Mouse (Mus musculus): ENCODE data around the gene Trmt112. TPM values are rescaled to one million over a fixed set of nuclear protein-coding genes. Genes with fewer than 3 reads are reported as not detected.

Gene Trmt112
- polyA plus RNA-seq, 1 experiment from 2014 or later, result 111 TPM

GRCm38 (mm10) chr19:6940396-6941351 lies 31.2 kb downstream of the Trmt112 start:
- Histone ChIP-seq H3K36me3 (ENCODE audit: control insufficient read depth, insufficient read depth, low read length) (no peaks in the 10 kb centered on the region), H3K9ac (ENCODE audit: low read length) (peak overlapping the region; percentile 93), H3K4me1 (ENCODE audit: control insufficient read depth, insufficient read depth, low read length) (peaks cover 21% of the 10 kb centered on the region), H3K27me3 (ENCODE audit: control insufficient read depth, insufficient read depth, low read length) (peaks cover 6% of the 10 kb centered on the region; the same call in 1 of the 2 replicates), H3K27ac (ENCODE audit: low read length) (peak overlapping the region; percentile 71), H3K4me3 (replicated peaks; ENCODE audit: low read length) (peak overlapping the region; percentile 76), H3K9me3 (replicated peaks; ENCODE audit: control insufficient read depth, low read length) (no peaks in the 10 kb centered on the region), H3K4me2 (ENCODE audit: low read depth, low read length) (peak overlapping the region; percentile 98)
- 17% methylated on average over 29 of the region's 29 CpGs for WGBS
- ATAC-seq (ENCODE audit: insufficient read depth, low FRiP score), result peak; percentile 0; the same call in 1 of the 2 replicates

DNA sequence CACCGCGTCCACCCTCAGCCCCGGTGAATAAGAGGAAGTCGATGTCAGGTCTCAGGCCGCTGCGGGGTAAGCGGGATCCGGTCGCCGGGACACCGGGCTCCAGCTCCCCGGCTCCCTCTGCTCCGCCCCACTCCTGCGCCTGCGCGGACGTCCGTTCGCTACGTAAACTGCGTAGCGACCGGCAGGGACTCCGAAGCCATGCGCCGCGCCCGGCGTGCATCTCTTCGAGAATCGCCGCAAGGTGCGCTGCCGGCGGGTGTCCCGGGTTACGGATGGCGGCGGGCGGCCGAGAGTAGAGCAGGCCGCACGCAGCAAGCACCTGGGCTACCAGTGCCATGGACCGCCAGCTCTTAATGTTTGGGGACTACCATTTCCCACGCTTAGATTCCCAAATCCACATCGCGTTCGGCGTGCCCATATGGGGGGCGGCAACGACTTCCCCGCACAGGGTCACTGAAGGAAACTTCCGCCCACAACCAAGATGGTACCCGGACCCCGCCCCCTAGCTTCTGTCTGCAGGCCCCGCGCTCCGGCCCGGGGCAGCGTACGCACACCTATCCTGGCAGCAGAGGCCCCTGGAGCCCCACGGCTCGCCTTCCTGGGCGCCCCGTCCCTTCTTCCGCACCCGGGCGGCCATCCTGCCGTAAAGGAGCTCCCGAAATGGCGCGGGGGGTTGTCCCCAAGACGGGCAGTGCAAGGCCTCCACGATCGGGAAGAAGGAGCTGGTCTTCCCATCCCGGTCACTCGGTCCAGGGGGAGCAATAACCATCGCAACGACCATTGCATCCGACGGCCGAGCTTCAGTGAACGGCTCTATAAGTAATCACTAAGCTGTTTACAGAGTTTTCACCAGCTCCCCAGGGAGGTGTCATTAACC lies 32.1 kb downstream of the Trmt112 start, which contains the start of gene Bad:
Gene Bad (plus strand): TSS at position 490 of the 877 bp plus-strand sequence.
- Histone ChIP-seq H3K4me1 (ENCODE audit: control insufficient read depth, insufficient read depth, low read length) (peaks cover 21% of the 10 kb centered on the region), H3K27ac (ENCODE audit: low read length) (peak within 1 kb of the TSS; percentile 97), H3K36me3 (ENCODE audit: control insufficient read depth, insufficient read depth, low read length) (no peaks in the 10 kb centered on the region), H3K4me3 (replicated peaks; ENCODE audit: low read length) (peak within 1 kb of the TSS; percentile 76), H3K9me3 (replicated peaks; ENCODE audit: control insufficient read depth, low read length) (no peaks in the 10 kb centered on the region), H3K27me3 (ENCODE audit: control insufficient read depth, insufficient read depth, low read length) (no peaks in the 10 kb centered on the region), H3K9ac (ENCODE audit: low read length) (peak within 1 kb of the TSS; percentile 93), H3K4me2 (ENCODE audit: low read depth, low read length) (peak within 1 kb of the TSS; percentile 98)
- peak; percentile 81 for ATAC-seq (ENCODE audit: insufficient read depth, low FRiP score)
- WGBS, result under 1% methylated on average over 83 of the region's 83 CpGs

- Histone ChIP-seq H3K9me3 (replicated peaks; ENCODE audit: control insufficient read depth, low read length) (no peaks in the 10 kb centered on the region), H3K4me3 (replicated peaks; ENCODE audit: low read length) (peak within 1 kb of the TSS; percentile 76), H3K36me3 (ENCODE audit: control insufficient read depth, insufficient read depth, low read length) (no peaks in the 10 kb centered on the region), H3K27me3 (ENCODE audit: control insufficient read depth, insufficient read depth, low read length) (no peaks in the 10 kb centered on the region), H3K4me1 (ENCODE audit: control insufficient read depth, insufficient read depth, low read length) (peaks cover 21% of the 10 kb centered on the region), H3K9ac (ENCODE audit: low read length) (peak within 1 kb of the TSS; percentile 93), H3K27ac (ENCODE audit: low read length) (peak within 1 kb of the TSS; percentile 97), H3K4me2 (ENCODE audit: low read depth, low read length) (peak within 1 kb of the TSS; percentile 98)
- 0% methylated on average over 27 of the region's 27 CpGs for WGBS
- peak; percentile 92 for ATAC-seq (ENCODE audit: insufficient read depth, low FRiP score)
These were observed 32.8 kb downstream of the Trmt112 start, which contains the start of gene Gpr137 for GRCm38 (mm10) chr19:6942249-6942691. Gene Gpr137 (minus strand): TSS chr19:6942480.

- peak overlapping the region; percentile 63 for H3K27ac ChIP-seq (ENCODE audit: low read length)
- ATAC-seq (ENCODE audit: insufficient read depth, low FRiP score), result no peak; the same call in 1 of the 2 replicates
- H3K4me3 ChIP-seq (replicated peaks; ENCODE audit: low read length), result peak overlapping the region; percentile 76
- peak overlapping the region; percentile 93 for H3K9ac ChIP-seq (ENCODE audit: low read length)
- H3K4me1 ChIP-seq (ENCODE audit: control insufficient read depth, insufficient read depth, low read length), result peaks cover 21% of the 10 kb centered on the region
- WGBS, result 28% methylated on average over 5 of the region's 5 CpGs
- H3K27me3 ChIP-seq (ENCODE audit: control insufficient read depth, insufficient read depth, low read length), result no peaks in the 10 kb centered on the region
- H3K36me3 ChIP-seq (ENCODE audit: control insufficient read depth, insufficient read depth, low read length), result no peaks in the 10 kb centered on the region
- H3K9me3 ChIP-seq (replicated peaks; ENCODE audit: control insufficient read depth, low read length), result no peaks in the 10 kb centered on the region
- H3K4me2 ChIP-seq (ENCODE audit: low read depth, low read length), result peak overlapping the region; percentile 98
These were observed 33.3 kb downstream of the Trmt112 start for GRCm38 (mm10) chr19:6942764-6943163.

GRCm38 (mm10) chr19:6943709-6944108 lies 34.2 kb downstream of the Trmt112 start:
- 93% methylated on average over 6 of the region's 6 CpGs for WGBS
- no peak for ATAC-seq (ENCODE audit: insufficient read depth, low FRiP score)

GRCm38 (mm10) chr19:6947742-6948141 lies 38.2 kb downstream of the Trmt112 start:
- ATAC-seq (ENCODE audit: insufficient read depth, low FRiP score), result no peak
- Histone ChIP-seq H3K4me3 (replicated peaks; ENCODE audit: low read length) (no peak overlapping the region), H3K27ac (ENCODE audit: low read length) (no peak overlapping the region), H3K9me3 (replicated peaks; ENCODE audit: control insufficient read depth, low read length) (no peaks in the 10 kb centered on the region), H3K4me1 (ENCODE audit: control insufficient read depth, insufficient read depth, low read length) (peaks cover 29% of the 10 kb centered on the region), H3K27me3 (ENCODE audit: control insufficient read depth, insufficient read depth, low read length) (no peaks in the 10 kb centered on the region), H3K36me3 (ENCODE audit: control insufficient read depth, insufficient read depth, low read length) (no peaks in the 10 kb centered on the region), H3K9ac (ENCODE audit: low read length) (no peak overlapping the region), H3K4me2 (ENCODE audit: low read depth, low read length) (no peak overlapping the region)
- 45% methylated on average over 4 of the region's 4 CpGs for WGBS

More at GRCm38 (mm10) chr19:6943709-6944108, 34.2 kb downstream of the Trmt112 start:
- Histone ChIP-seq H3K27ac (ENCODE audit: low read length) (no peak overlapping the region), H3K4me2 (ENCODE audit: low read depth, low read length) (no peak overlapping the region), H3K36me3 (ENCODE audit: control insufficient read depth, insufficient read depth, low read length) (no peaks in the 10 kb centered on the region), H3K4me3 (replicated peaks; ENCODE audit: low read length) (no peak overlapping the region), H3K4me1 (ENCODE audit: control insufficient read depth, insufficient read depth, low read length) (peaks cover 21% of the 10 kb centered on the region), H3K27me3 (ENCODE audit: control insufficient read depth, insufficient read depth, low read length) (no peaks in the 10 kb centered on the region), H3K9me3 (replicated peaks; ENCODE audit: control insufficient read depth, low read length) (no peaks in the 10 kb centered on the region), H3K9ac (ENCODE audit: low read length) (no peak overlapping the region)

GRCm38 (mm10) chr19:6948186-6948585 lies 38.7 kb downstream of the Trmt112 start:
- 74% methylated on average over 4 of the region's 4 CpGs for WGBS
- Histone ChIP-seq H3K4me1 (ENCODE audit: control insufficient read depth, insufficient read depth, low read length) (peaks cover 29% of the 10 kb centered on the region), H3K4me2 (ENCODE audit: low read depth, low read length) (no peak overlapping the region), H3K27me3 (ENCODE audit: control insufficient read depth, insufficient read depth, low read length) (no peaks in the 10 kb centered on the region), H3K4me3 (replicated peaks; ENCODE audit: low read length) (no peak overlapping the region), H3K27ac (ENCODE audit: low read length) (no peak overlapping the region), H3K36me3 (ENCODE audit: control insufficient read depth, insufficient read depth, low read length) (no peaks in the 10 kb centered on the region), H3K9me3 (replicated peaks; ENCODE audit: control insufficient read depth, low read length) (no peaks in the 10 kb centered on the region), H3K9ac (ENCODE audit: low read length) (no peak overlapping the region)
- ATAC-seq (ENCODE audit: insufficient read depth, low FRiP score), result no peak

GRCm38 (mm10) chr19:6949532-6949931 lies 40.0 kb downstream of the Trmt112 start:
- Histone ChIP-seq H3K9ac (ENCODE audit: low read length) (peak overlapping the region; percentile 20; the same call in 1 of the 2 replicates), H3K4me3 (replicated peaks; ENCODE audit: low read length) (no peak overlapping the region), H3K4me2 (ENCODE audit: low read depth, low read length) (peak overlapping the region; percentile 62; the same call in 1 of the 2 replicates), H3K36me3 (ENCODE audit: control insufficient read depth, insufficient read depth, low read length) (no peaks in the 10 kb centered on the region; the same call in 1 of the 2 replicates), H3K27ac (ENCODE audit: low read length) (peak overlapping the region; percentile 98), H3K27me3 (ENCODE audit: control insufficient read depth, insufficient read depth, low read length) (no peaks in the 10 kb centered on the region), H3K9me3 (replicated peaks; ENCODE audit: control insufficient read depth, low read length) (no peaks in the 10 kb centered on the region), H3K4me1 (ENCODE audit: control insufficient read depth, insufficient read depth, low read length) (peaks cover 27% of the 10 kb centered on the region)
- WGBS, result 85% methylated on average over 5 of the region's 5 CpGs
- ATAC-seq (ENCODE audit: insufficient read depth, low FRiP score), result no peak
